Mouse (Mus musculus): Measurements from ENCODE around the gene Vwf.

Gene Vwf

DNA sequence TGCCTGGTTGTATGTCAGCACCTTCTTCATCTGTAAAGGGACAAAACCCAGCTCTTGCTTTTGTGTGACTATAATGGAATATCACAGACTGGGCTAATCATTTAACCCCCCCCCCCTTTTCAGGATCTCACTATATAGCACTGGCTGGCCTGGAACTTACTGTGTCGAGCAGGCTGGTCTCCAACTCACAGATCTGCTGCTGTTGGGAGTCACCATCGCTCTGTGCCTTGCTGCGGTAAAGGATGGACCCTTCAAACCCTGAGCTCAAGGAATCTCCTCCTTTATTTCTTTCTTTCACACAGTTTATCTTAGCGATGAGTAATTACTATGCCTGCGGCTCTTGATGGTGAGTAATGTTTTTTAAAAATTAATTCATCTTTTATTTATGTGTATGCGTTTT, at the start of gene Vwf:
Vwf (plus strand) TSS at position 301 of the 400 bp plus-strand sequence.
- no peak for DNase-seq (ENCODE audit: low read depth, low spot score)

DNA sequence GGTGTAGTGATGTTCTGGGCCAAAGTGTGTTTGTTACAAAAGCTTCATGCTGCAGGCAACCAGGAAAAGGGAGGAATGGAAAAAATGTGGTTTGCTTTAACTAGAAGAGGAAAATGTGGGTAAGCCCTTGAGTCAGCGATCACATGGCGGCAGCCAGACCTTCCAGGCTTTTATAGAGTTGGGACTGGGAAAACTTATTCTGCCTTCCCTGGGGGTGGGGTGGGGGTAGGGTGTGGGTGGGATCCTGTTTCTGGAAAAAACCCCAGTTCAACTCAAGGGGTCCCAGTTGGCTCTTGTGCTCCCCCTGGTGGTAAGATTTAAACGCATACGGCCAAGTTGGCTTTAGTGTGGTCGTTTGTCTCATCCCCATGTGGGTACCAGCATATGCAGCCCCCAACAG, 48.5 kb upstream of the Vwf start:
- DNase-seq (ENCODE audit: low read depth, low spot score) = peak; percentile 69

DNA sequence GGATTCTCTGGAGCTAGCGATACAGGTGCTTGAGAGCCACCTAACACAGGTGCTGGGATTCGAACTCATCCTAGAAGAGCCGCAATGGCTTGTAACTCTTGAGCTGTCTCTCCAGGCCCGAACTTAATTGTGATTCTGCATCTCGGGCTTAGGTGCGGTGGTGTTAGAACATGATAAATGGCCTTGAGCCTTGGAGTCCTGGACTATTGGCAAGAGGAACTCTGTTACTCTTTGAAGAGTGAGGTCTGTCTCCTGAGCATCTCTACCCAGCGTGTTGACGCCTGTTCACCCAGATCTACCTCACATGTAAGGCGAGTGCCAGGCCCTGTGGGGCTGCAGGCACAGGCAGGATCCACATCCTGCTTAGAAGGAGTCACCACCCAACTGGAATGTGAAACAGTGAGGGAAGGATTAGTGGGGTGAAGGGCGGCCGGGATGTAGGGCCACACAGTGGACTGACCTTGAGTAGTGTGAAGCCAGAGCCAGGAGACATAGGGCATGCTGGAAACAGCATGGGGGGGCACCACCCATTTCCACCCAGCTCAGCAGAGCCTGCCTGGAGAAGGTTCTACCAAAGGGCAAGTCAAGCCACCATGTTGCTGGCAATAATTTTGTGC, 43.3 kb upstream of the Vwf start:
- no peak for DNase-seq (ENCODE audit: low read depth, low spot score)

DNA sequence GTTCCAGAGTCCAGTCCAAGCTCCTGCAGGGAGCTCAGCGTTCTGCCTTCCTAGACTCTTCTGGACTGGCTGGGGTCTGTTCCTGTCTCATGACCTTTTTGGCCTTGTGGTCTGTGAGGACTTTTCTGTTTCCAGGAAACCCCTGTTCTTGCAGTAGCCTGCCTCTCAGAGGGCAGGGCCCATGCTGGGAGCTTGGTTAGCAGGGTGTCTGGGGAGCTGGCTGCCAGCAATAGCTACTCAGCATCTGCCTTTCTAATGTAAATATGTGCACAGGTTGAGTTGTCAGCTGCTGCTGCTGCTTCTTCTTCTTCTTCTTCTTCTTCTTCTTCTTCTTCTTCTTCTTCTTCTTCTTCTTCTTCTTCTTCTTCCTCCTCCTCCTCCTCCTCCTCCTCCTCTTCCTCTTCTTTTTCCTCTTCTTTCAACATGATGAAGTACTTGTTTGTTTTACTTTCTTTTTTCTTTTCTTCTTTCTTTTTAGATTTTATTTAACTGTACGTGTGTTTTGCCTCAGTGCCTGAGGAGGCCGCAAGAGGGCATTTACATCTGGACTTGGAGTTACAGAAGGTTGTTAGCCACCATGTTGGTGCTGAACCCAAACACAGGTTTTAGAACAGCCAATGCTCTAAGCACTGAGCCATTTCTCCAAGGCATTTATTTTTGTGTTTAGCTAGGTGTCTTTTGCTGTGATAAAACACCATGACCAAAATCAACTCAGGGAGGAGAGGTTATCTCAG, 41.8 kb upstream of the Vwf start:
- DNase-seq (ENCODE audit: low read depth, low spot score) = no peak

DNA sequence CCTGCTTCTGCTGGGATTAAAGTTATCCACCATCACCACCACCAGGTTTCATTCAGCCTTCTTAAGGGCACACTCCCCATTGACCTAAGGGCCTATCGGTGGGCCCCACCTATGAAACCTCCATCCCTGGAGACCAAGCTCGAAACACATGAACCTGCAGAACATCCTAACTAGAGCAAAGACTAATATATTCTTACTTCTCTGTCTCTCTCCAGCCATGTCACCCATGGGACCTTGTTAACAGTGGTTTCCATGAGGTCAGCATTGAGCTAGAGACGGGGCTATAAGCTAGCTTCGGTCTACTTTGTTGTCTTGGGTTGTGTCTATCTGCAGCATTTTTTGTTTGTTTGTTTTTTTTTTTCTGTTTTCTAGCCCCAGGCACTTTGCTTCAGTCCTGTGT, 40.1 kb upstream of the Vwf start:
- DNase-seq (ENCODE audit: low read depth, low spot score) = no peak

DNA sequence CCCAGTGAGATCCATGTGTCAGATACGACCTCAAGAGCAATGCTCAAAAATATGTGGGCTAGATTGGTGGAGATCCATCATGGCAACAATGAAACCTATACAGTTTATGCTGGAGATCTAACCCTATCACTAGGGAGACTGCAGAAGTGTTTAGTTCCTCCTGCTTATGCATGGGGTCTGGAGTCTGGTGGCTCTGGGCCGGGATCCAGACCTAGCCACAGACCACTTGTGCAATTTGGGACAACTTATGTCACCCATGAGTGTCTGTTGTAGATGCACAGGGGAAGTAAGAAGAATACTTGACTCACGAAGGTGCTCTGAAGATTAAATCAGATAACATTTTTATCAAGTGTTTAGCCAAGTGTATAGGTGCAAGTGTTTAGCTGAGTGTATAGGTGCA, 36.8 kb upstream of the Vwf start:
- DNase-seq (ENCODE audit: low read depth, low spot score) = no peak

DNA sequence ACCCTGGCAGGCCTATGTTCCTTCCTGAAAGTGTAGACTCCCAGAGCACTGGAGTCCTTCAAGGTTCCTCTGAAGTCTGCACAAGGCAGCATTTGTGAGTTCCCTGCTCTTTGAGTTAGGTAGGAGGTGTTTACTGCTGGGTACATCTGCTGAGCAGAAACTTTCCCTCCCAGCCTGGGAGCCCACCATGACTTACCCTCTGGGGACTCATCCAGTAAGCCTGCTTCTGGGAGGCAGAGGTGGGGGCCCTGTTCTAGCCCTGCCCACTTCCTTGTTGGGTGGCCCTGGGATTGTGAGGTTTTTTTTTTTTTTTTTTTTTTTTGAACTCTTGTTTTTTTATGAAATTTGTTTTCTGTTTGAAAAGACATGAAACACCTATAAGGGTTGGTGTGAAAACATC, 35.9 kb upstream of the Vwf start:
- no peak for DNase-seq (ENCODE audit: low read depth, low spot score)

DNA sequence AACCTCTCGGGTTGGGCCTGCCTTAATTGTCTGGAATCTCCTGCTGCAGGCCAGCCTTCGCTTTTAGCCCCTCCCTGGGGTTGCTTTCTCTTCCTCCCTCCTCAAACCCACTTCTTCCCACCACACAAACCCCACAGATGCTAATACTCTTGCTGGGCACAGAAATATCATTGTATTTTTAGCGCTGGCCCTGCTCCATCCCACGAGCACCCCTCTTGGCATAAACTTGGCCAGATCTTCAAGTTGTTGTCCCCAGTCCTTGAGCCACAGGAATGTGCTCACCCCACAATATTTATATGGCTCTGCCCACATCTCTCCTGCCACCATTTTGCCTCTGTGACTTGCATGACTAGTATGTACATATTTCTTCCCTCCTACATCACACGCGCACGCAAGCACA, 35.4 kb upstream of the Vwf start:
- no peak for DNase-seq (ENCODE audit: low read depth, low spot score)

DNA sequence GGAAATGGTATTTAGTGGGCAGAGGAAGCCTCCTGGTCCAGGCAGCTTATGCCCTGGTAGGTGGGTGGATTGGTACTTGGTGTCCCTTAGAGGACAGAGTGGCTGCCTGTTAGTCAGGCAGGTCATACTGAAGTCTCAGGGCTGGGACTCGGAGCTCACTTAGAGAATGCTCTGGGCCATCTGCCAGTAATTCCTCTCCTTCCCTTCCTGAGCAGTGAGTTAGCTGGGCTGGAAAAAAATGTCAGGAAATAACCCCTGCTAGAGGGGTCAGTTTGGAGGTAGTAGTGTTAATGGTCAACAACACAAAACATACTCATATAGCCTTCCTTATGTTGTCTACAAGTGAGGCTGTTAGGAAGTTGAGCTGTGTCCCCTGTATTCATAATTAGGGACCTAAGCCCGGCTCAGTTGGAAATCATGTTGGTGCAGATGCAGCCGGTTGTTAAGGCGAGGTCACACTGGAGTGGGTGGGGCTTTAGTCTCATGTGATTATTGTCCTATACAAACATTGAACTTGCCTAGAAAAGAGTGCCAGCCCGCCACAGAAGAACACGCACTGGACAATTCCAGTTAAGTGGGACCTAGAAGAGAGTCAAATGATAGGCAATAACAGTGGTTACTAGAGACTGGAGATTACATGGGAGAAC, 33.5 kb upstream of the Vwf start:
- DNase-seq (ENCODE audit: low read depth, low spot score) = no peak

DNA sequence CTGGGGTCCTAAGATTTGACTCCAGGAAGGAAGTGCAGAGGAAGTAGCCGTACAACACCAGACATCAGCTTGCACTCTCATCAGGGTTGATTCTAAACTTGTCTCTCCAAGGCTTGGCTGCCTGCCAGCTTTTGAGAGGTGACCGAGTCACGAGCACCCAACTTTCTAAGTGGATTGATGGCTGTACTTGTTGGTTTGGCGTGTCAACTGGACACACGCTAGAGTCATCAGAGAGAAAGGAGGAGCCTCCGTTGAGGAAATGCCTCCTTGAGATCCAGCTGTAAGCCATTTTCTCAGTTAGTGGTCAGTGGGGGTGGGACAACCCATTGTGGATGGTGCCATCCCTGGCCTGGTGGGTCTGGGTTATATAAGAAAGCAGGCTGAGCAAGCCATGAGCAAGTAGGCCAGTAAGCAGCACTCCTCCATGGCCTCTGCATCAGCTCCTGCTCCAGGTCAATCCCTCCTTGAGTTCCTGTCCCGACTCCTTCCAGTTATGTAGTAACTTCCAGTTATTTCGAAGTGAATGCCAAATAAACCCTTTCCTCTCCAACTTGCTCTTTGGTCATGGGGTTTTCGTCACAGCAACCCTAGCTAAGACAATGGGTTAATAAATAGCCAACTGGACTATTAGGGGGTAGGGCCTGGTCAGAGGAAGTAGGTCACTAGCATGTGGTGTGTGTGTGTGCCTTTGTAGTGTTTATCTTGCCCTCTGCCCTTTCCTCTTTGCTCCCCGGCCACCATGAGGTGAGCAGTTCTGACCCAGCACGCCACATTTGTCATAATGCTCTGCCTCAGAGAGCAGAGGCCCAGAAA, 30.9 kb upstream of the Vwf start:
- no peak for DNase-seq (ENCODE audit: low read depth, low spot score)

DNA sequence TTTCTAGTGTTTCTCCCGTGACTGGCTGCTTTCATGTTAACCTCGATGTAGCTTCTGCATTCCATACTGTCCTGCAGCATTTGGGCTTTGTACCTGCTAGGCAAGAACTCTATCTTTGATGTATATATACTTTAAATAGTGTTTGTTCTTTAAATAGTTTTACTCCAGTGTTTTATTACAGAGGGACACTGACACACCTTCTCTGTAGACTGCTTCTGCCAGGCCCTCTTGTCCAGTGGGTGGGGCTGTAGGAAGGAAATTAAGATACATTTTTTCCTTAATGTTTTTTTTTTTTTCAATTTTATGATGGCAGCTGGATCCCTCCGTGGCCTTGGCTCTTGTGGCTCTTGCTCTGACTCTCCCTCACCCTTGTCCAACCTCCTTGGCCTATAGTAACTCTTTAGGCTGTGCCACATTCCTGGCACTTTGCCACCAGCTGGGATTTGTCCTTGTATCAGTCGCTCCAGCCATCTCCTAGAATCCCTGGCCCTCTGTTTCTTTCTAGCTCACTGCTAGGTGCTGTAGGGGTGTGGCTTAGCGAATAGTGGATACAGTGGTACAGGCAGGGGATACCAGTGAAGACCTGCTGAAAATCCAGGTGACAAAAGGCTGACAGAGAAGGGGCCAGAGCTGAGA, 24.9 kb upstream of the Vwf start:
- DNase-seq (ENCODE audit: low read depth, low spot score) = no peak

DNA sequence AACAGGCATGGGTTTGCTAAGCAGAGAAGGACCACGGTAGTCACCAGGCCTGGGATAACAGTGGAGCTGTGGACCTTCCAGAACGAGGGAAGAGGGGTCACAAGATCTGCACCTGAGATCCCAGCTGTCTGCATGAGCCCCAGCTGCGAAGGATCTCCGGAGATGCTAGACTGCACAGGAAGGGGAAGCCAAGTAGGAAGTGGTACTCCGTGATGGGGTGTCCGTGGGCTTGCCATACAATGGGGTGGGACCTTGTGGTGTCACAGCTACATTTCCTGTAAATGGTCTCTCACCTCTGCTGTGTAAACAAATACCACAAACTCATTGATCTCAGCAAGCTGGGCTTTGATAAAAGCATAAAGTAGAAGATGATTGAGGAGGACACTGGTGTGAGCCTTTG, 22.5 kb upstream of the Vwf start:
- DNase-seq (ENCODE audit: low read depth, low spot score) = no peak

DNA sequence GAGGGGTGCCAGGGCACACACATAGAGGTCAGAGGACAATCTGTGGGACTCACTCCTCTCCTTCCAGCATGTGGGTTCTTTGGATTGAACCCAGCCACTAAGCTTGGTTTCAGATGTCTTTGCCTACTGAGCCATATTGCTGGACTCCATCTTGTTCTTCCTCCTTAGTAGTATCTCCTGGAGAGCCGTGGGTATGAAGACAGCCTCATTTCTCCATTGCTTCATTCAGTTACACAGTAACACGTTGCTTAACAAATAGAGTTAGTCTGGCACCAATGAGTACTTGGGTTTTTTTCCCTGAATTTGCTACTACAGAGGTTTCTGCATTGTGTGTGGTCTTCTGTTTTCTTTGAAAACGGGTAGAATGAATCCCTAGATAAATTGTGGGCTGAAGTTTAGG, 20.5 kb upstream of the Vwf start:
- no peak for DNase-seq (ENCODE audit: low read depth, low spot score)

DNA sequence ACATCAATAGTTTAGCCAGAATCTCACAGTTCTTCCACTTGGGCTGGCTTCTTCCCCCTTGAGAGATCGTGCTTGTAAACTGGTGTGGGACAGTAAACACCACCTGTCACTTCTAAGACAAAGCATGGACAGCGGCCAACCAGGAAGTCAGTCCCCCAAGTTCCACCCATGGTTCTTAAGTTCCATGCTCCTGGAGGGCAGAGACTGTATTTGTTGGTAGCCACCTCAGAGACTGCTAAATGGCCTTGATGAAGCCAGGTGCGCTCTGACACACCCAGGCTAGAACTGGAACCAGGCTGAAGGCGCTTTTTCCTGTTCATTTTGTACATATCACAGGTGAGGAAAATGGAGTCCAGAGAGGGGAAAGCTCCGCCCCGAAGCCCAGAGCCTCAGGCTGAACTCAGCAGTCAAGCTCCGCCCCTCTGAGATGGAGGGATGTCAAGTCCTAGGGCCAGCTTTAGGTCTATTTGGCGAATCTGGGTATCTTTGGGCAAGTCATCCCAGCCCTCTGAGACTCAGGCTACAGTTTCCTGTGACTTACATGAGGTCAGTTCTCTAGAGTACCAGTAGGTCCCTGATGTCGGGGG, 17.9 kb upstream of the Vwf start:
- no peak for DNase-seq (ENCODE audit: low read depth, low spot score)

DNA sequence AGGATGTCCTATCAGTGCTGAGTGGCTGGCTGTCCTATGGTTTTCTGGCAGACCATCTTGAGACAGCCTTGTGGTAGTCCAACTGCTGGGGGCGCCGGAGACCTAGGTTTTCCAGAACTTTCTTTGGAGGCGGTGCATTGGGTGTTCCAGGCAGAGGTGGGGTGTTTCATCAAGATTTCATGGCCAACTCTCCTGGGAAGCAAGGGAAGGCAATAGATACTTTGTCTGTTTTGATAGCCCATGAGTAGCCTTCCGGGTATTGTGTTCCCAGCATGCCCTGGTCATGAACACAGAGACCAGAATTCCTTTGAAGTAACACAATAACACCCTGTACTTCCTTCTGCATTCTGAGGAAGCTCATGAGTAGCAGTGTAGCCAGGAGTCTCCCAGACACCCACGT, 17.1 kb upstream of the Vwf start:
- peak; percentile 21 for DNase-seq (ENCODE audit: low read depth, low spot score)

DNA sequence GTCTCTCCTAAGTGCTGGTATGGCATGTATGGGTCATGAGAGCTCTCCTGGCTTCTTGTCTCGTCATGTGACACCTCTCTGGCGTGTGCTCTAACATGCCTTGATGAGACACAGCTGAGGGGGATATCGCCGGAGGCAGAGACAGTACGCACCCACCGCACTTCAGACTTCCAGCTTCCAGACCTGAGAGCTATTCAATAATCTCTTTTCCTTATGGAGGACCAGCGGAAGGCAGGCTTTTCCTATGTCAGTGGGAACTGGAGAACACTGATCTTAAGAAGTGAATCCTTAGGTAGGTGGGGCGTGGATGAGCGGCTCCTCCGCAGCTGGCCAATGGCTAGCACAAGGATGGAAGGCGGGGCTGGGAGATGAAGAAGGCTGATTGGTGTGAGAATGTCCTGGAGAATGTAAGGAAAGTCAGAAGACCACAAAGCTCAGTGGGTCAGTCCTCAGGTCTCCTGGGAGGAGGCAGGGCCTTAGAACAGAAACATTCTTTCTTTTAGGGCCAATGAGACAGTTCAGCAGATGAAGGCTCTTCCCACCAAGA, 13.4 kb upstream of the Vwf start:
- no peak for DNase-seq (ENCODE audit: low read depth, low spot score)

DNA sequence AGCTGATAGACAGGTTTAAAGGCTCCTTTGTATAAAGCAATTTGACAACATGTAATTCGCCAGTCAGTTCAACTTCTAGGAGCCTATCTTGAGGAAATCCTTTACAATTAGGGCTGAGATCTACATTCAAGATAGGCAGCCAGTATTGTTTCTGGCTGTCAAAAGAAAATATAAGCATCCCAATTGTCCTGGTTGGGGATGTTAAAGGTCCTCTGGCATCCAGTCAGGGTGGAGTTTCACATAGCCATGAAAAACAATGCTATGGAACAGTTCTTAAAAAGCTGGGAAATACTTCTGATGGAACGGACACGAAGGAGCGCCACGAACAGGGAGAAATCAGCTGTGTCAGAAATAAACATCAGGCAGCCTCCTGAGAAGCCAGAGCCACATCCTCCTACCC, 11.6 kb upstream of the Vwf start:
- DNase-seq (ENCODE audit: low read depth, low spot score) = no peak

DNA sequence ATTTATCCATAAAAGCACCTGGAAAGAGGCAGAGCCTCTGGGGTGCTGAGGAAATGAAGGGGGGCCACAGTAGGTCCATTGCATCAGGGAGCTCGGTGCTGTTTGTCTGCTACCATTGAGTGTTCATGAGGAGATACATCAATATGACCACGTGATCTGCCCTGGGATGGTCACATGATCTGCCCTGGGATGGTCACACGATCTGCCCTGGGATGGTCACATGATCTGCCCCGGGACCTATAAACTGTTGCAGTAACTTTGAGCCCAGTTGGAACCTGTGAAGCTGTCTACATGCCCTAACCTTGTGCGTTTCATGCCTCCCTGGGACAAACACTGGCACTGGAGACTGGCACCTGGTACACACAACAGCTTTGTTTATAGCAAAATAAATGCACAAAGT, 8.1 kb upstream of the Vwf start:
- DNase-seq (ENCODE audit: low read depth, low spot score) = no peak

DNA sequence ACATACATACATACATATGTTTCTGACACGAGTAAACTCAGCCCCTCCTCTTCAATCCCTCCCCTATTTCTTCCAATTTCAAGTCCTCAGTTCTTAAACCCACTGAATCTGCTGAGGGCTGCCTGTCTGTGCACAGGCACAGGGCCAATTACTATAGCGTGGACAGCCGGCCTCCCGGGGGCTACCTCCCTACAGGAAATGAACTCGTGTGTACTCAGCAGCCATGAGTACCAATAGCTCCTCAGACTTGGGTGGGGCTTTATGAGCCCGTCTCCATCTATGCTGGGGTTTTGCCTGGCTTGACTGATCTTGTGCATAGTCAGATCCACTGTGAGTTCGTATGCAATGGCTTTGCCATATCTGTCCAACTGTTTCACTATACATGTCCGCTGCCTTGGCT, 7.2 kb upstream of the Vwf start:
- no peak for DNase-seq (ENCODE audit: low read depth, low spot score)

DNA sequence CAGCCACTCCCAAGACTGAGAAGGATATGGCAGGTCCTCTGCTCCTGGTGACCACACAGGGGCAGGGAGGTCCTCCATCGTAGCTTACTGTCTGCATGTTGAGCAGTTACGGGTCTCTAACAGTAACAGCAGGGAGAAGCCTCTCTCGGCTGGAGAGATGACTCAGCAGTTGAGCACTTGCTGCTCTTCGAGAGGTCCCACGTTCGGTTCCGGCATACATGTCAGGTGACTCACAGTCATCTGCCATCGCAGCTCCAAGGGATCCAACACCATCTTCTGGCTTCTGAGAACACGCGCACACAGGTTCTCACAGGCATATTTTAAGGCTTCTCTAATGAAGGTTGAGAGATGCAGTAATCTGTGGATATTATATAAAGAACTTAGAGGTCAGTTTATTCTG, 6.4 kb upstream of the Vwf start:
- no peak for DNase-seq (ENCODE audit: low read depth, low spot score)

DNA sequence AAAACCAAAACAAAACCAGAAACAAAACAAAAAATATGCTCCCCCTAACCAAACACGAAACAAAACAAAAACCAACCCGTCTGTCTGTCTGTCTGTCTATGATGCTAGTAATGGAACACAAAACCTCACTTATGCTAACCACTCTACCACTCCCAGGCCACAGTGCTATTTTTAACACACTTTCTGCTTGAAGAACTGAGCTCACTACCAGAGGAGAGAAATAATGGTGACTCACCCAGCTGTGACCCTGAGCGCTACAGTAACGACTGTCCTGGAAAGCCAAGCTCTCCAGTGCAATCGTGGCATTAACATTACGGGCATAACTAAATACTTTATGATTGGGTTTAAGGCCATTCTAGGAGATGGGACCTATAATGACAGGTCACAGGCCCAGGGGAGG, 5.7 kb upstream of the Vwf start:
- DNase-seq (ENCODE audit: low read depth, low spot score) = no peak

Measured in skeletal muscle tissue, adult 2 months (tissue).